In genomic region chr7:127768997-127769593, GRCm38 (mm10) we compare ENCODE assay signal across 8 mouse cellular contexts. TPM values are rescaled to one million over a fixed set of nuclear protein-coding genes. Genes with fewer than 3 reads are reported as not detected.
A peak's percentile ranks its signal among the peaks of the same experiment; 100 is the strongest.
DNase-seq lines count a peak whose midpoint lies in the region; ATAC-seq and TF ChIP-seq lines count a peak whose summit lies in the region.

No protein-coding gene starts in this region.

- peaks cover 55% of the 10 kb centered on the region for H3K36me3 ChIP-seq in limb, embryonic 10.5 days
- H3K36me3 ChIP-seq in midbrain, embryonic 12.5 days: peaks cover 44% of the 10 kb centered on the region
- H3K36me3 ChIP-seq in spleen, adult 2 months (ENCODE audit: control insufficient read depth, insufficient read depth, low read length): no peaks in the 10 kb centered on the region

- peak; percentile 51 to 62 for DNase-seq in spleen, adult 18-20 months
- DNase-seq in spleen, adult 12 weeks (ENCODE audit: low spot score): no peak
- peak; percentile 85 for DNase-seq in embryo, embryonic 11.5 days (ENCODE audit: low read depth, low spot score)
- DNase-seq in heart, adult 11 months: peak; percentile 100
- DNase-seq in kidney, adult 11 months: peak; percentile 98
- peak; percentile 87 for DNase-seq in limb, embryonic 10.5 days (ENCODE audit: low spot score)
- DNase-seq in spleen, adult 2 months (ENCODE audit: low read depth in 1 of 2, low spot score in 2 of 2): peak; percentile 39 to 56

- peak overlapping the region; percentile 95 for H3K27ac ChIP-seq in limb, embryonic 10.5 days
- H3K27ac ChIP-seq in midbrain, embryonic 12.5 days (replicated peaks): peak overlapping the region; percentile 75
- H3K27ac ChIP-seq in spleen, adult 2 months (ENCODE audit: insufficient read depth, low read length): peak overlapping the region; percentile 93

- peaks cover 44% of the 10 kb centered on the region for H3K4me1 ChIP-seq in limb, embryonic 10.5 days
- H3K4me1 ChIP-seq in midbrain, embryonic 12.5 days: peaks cover 36% of the 10 kb centered on the region
- peaks cover 4% of the 10 kb centered on the region; the same call in 1 of the 2 replicates for H3K4me1 ChIP-seq in spleen, adult 2 months (ENCODE audit: control insufficient read depth, insufficient read depth, insufficient read length)

- H3K9me3 ChIP-seq in limb, embryonic 10.5 days (replicated peaks): no peaks in the 10 kb centered on the region
- H3K9me3 ChIP-seq in midbrain, embryonic 12.5 days: no peaks in the 10 kb centered on the region

- no peak for TF ChIP-seq CTCF in spleen, adult 2 months (IDR thresholded peaks at IDR 0.05; ENCODE audit: extremely low read depth, insufficient read depth, insufficient read length, insufficient replicate concordance)

- H3K4me2 ChIP-seq in midbrain, embryonic 12.5 days (replicated peaks): peak overlapping the region; percentile 80

- TF ChIP-seq POLR2A in spleen, adult 2 months (IDR thresholded peaks at IDR 0.05; ENCODE audit: low read depth, low read length): no peak

- H3K4me3 ChIP-seq in limb, embryonic 10.5 days: peak overlapping the region; percentile 76
- H3K4me3 ChIP-seq in midbrain, embryonic 12.5 days: peak overlapping the region; percentile 48
- peak overlapping the region; percentile 95 for H3K4me3 ChIP-seq in spleen, adult 2 months (ENCODE audit: extremely low read depth, insufficient read depth, insufficient read length)

- WGBS in limb, embryonic 10.5 days: 1% methylated on average over 16 of the region's 16 CpGs
- 2% methylated on average over 16 of the region's 16 CpGs for WGBS in midbrain, embryonic 12.5 days
- WGBS in spleen, adult 2 months: 1% methylated on average over 16 of the region's 16 CpGs

- no peaks in the 10 kb centered on the region for H3K27me3 ChIP-seq in limb, embryonic 10.5 days (ENCODE audit: low read depth, poor library complexity, severe bottlenecking)
- no peaks in the 10 kb centered on the region for H3K27me3 ChIP-seq in midbrain, embryonic 12.5 days
- H3K27me3 ChIP-seq in spleen, adult 2 months (ENCODE audit: control insufficient read depth, insufficient read depth, low read length): no peaks in the 10 kb centered on the region

- peak; percentile 80 for ATAC-seq in midbrain, embryonic 12.5 days (ENCODE audit: low FRiP score, low read depth)

- peak overlapping the region; percentile 67; the same call in 1 of the 2 replicates for H3K9ac ChIP-seq in midbrain, embryonic 12.5 days (replicated peaks)

RNA-seq across cellular contexts. Expression of gene Orai3, which starts 0.5 kb away (rescaled TPM):
- polyA plus RNA-seq in limb, embryonic 10.5 days (2016; fragmentation: Nextera tagmentation; extraction: Ambion mirVana): 15.2 and 16.0 TPM in 2 replicates
- polyA plus RNA-seq in midbrain, embryonic 12.5 days (2016; fragmentation: Nextera tagmentation; extraction: Ambion mirVana): 6.2 and 8.1 TPM in 2 replicates
- 50.3 and 62.9 TPM in 2 replicates for polyA plus RNA-seq in spleen, adult 2 months (2012; rRNA removed)

RNA-seq across cellular contexts. Expression of gene Setd1a, which starts 7.4 kb away (rescaled TPM):
- polyA plus RNA-seq in limb, embryonic 10.5 days (2016; fragmentation: Nextera tagmentation; extraction: Ambion mirVana): 21.9 and 24.2 TPM in 2 replicates
- polyA plus RNA-seq in midbrain, embryonic 12.5 days (2016; fragmentation: Nextera tagmentation; extraction: Ambion mirVana): 22.9 and 23.7 TPM in 2 replicates
- 13.9 and 14.9 TPM in 2 replicates for polyA plus RNA-seq in spleen, adult 2 months (2012; rRNA removed)

RNA-seq across cellular contexts. Expression of gene Gm49388, which starts 16.3 kb away (rescaled TPM):
- polyA plus RNA-seq in limb, embryonic 10.5 days (2016; fragmentation: Nextera tagmentation; extraction: Ambion mirVana): not detected in 2 replicates
- not detected in 2 replicates for polyA plus RNA-seq in midbrain, embryonic 12.5 days (2016; fragmentation: Nextera tagmentation; extraction: Ambion mirVana)
- polyA plus RNA-seq in spleen, adult 2 months (2012; rRNA removed): not detected in 2 replicates

RNA-seq across cellular contexts. Expression of gene Fbxl19, which starts 24.8 kb away (rescaled TPM):
- 9.4 and 10.8 TPM in 2 replicates for polyA plus RNA-seq in limb, embryonic 10.5 days (2016; fragmentation: Nextera tagmentation; extraction: Ambion mirVana)
- 10.7 and 11.1 TPM in 2 replicates for polyA plus RNA-seq in midbrain, embryonic 12.5 days (2016; fragmentation: Nextera tagmentation; extraction: Ambion mirVana)
- polyA plus RNA-seq in spleen, adult 2 months (2012; rRNA removed): 17.4 and 23.6 TPM in 2 replicates

RNA-seq across cellular contexts. Expression of gene Hsd3b7, which starts 31.3 kb away (rescaled TPM):
- 5.5 and 8.2 TPM in 2 replicates for polyA plus RNA-seq in limb, embryonic 10.5 days (2016; fragmentation: Nextera tagmentation; extraction: Ambion mirVana)
- 8.1 and 8.3 TPM in 2 replicates for polyA plus RNA-seq in midbrain, embryonic 12.5 days (2016; fragmentation: Nextera tagmentation; extraction: Ambion mirVana)
- 22.7 and 23.6 TPM in 2 replicates for polyA plus RNA-seq in spleen, adult 2 months (2012; rRNA removed)
